Mouse (Mus musculus) lung, adult 2 months (tissue): ENCODE results near the gene Gm20388.
A peak's percentile ranks its signal among the peaks of the same experiment; 100 is the strongest.

ENCODE experiments used
- CTCF ChIP-seq: fragments of 200-500 bp; IDR thresholded peaks from 2 replicates; pipeline ENCODE4 v1.5.1; 2011; ENCODE audit warnings: mild to moderate bottlenecking, low read length, control low read depth; ENCODE audit not compliant: insufficient read depth
- POLR2A ChIP-seq: fragments of 200-500 bp; IDR thresholded peaks from 2 replicates; pipeline ENCODE4 v1.6.1; 2011; ENCODE audit warnings: low read depth, mild to moderate bottlenecking, control low read depth, low read length, borderline replicate concordance; ENCODE audit errors: extremely low read depth

- no peak for TF ChIP-seq POLR2A
- TF ChIP-seq CTCF, result peak; percentile 29; the same call in 1 of the 2 replicates
Measured at GRCm38 (mm10) chr8:121130522-121130921, 1219.9 kb downstream of the Gm20388 start.
